In the genomic region with DNA sequence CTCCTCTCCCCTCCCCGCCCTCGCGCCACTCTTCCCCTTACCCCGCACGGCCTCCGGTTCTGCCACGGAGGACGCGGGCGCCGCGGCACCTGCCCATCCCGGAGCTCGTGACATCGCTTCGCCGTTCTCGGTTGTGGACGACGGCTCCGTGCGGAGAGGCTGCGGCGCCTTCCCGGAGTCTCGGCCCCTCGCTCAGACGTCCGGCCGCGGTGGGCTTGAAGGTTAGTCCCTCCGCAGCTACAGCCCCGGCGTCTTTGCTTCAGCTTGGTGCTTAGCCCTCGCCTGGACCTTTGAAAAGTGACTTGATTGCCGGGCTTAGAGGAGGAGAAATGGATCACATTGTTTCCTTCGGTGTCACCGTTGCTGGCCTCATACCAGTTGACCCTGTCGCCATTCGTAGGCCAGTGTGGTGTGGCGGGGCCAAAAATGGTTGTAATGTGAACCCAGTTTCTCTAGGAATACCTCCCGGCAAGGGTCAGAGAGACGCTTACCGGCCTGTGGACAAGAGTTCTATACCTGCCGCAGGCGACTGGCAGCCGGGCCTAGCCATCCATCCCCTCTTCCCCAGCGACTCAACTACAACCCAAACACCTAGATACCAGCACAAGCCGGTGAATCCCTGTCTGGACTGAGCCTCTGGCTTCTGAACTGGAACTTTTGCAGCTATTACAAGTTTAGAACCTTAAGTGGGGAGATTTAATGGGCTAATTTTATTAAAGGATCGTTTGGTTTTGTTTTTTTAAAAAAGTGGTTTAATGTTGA, we compare ENCODE assay signal across 7 mouse cellular contexts. TPM values are rescaled to one million over a fixed set of nuclear protein-coding genes. Genes with fewer than 3 reads are reported as not detected.
A peak's percentile ranks its signal among the peaks of the same experiment; 100 is the strongest.
DNase-seq lines count a peak whose midpoint lies in the region; ATAC-seq and TF ChIP-seq lines count a peak whose summit lies in the region.

No protein-coding gene starts in this region.

- H3K36me3 ChIP-seq in forebrain, embryonic 16.5 days (ENCODE audit: control insufficient read depth, insufficient read depth) = peaks cover 23% of the 10 kb centered on the region
- H3K36me3 ChIP-seq in intestine, postnatal 0 days (ENCODE audit: control insufficient read depth, insufficient read depth) = peaks cover 38% of the 10 kb centered on the region
- H3K36me3 ChIP-seq in megakaryocyte, embryonic 14.5 days (replicated peaks; ENCODE audit: low read length) = peaks cover 70% of the 10 kb centered on the region

- peak; percentile 33 for DNase-seq in right cerebral cortex, postnatal 25 days
- DNase-seq in right cerebral cortex, postnatal 4 days = no peak
- peak; percentile 43 for DNase-seq in brain, embryonic 14.5 days (ENCODE audit: low read depth)
- peak; percentile 74 for DNase-seq in testis, postnatal 10 days (ENCODE audit: low spot score)

- H3K27me3 ChIP-seq in forebrain, embryonic 16.5 days (replicated peaks; ENCODE audit: control insufficient read depth, insufficient read depth, low read length) = no peaks in the 10 kb centered on the region
- H3K27me3 ChIP-seq in intestine, postnatal 0 days (replicated peaks; ENCODE audit: control insufficient read depth, insufficient read depth, low read length) = no peaks in the 10 kb centered on the region
- H3K27me3 ChIP-seq in megakaryocyte, embryonic 14.5 days (replicated peaks) = no peaks in the 10 kb centered on the region

- peak overlapping the region; percentile 96 for H3K9ac ChIP-seq in forebrain, embryonic 16.5 days (replicated peaks; ENCODE audit: low read depth, low read length)
- H3K9ac ChIP-seq in intestine, postnatal 0 days (ENCODE audit: low read depth, low read length) = peak overlapping the region; percentile 87

- no peak for ATAC-seq in forebrain, embryonic 16.5 days
- ATAC-seq in intestine, postnatal 0 days = peak; percentile 5

- no peak for TF ChIP-seq POLR2A in brain, embryonic 14.5 days (IDR thresholded peaks at IDR 0.05; ENCODE audit: borderline replicate concordance, extremely low read depth, insufficient read depth, insufficient read length, poor library complexity, severe bottlenecking)

- H3K27ac ChIP-seq in forebrain, embryonic 16.5 days (ENCODE audit: low read length) = peak overlapping the region; percentile 92
- peak overlapping the region; percentile 80 for H3K27ac ChIP-seq in intestine, postnatal 0 days (ENCODE audit: low read depth, low read length)

- H3K4me1 ChIP-seq in forebrain, embryonic 16.5 days (replicated peaks; ENCODE audit: control insufficient read depth, insufficient read depth, low read length) = peaks cover 22% of the 10 kb centered on the region
- H3K4me1 ChIP-seq in intestine, postnatal 0 days (replicated peaks; ENCODE audit: control insufficient read depth, insufficient read depth, low read length) = no peaks in the 10 kb centered on the region
- peaks cover 42% of the 10 kb centered on the region for H3K4me1 ChIP-seq in megakaryocyte, embryonic 14.5 days

- peak overlapping the region; percentile 93 for H3K4me2 ChIP-seq in forebrain, embryonic 16.5 days (ENCODE audit: low read length)
- H3K4me2 ChIP-seq in intestine, postnatal 0 days (replicated peaks; ENCODE audit: low read depth) = peak overlapping the region; percentile 93

- 0% methylated on average over 50 of the region's 50 CpGs for WGBS in forebrain, embryonic 16.5 days
- under 1% methylated on average over 50 of the region's 50 CpGs for WGBS in intestine, postnatal 0 days

- H3K9me3 ChIP-seq in forebrain, embryonic 16.5 days (ENCODE audit: control insufficient read depth, low read length) = no peaks in the 10 kb centered on the region
- H3K9me3 ChIP-seq in intestine, postnatal 0 days (ENCODE audit: control insufficient read depth) = no peaks in the 10 kb centered on the region
- H3K9me3 ChIP-seq in megakaryocyte, embryonic 14.5 days = no peaks in the 10 kb centered on the region

- peak overlapping the region; percentile 94 for H3K4me3 ChIP-seq in forebrain, embryonic 16.5 days (replicated peaks; ENCODE audit: low read length)
- H3K4me3 ChIP-seq in intestine, postnatal 0 days (ENCODE audit: low read depth, low read length) = peak overlapping the region; percentile 67
- peak overlapping the region; percentile 98 for H3K4me3 ChIP-seq in megakaryocyte, embryonic 14.5 days (replicated peaks)

- TF ChIP-seq CTCF in brain, embryonic 14.5 days (IDR thresholded peaks at IDR 0.05; ENCODE audit: borderline replicate concordance, extremely low read depth, insufficient read depth, insufficient read length) = no peak
- TF ChIP-seq CTCF in intestine, postnatal 0 days (IDR thresholded peaks at IDR 0.05; ENCODE audit: low read depth) = no peak

RNA-seq across cellular contexts. Expression of a gene that starts 1.0 kb away (rescaled TPM):
- polyA plus RNA-seq in brain, embryonic 14.5 days (2012; rRNA removed) = 223 and 342 TPM in 2 replicates
- 182 and 199 TPM in 2 replicates for polyA plus RNA-seq in forebrain, embryonic 16.5 days (2015; fragmentation: Nextera tagmentation; extraction: Ambion mirVana)
- 84.5 and 89.1 TPM in 2 replicates for polyA plus RNA-seq in intestine, postnatal 0 days (2015; fragmentation: Nextera tagmentation; extraction: Ambion mirVana)
- 416 and 1,650 TPM in 2 replicates for polyA plus RNA-seq in megakaryocyte, embryonic 14.5 days (2012; ENCODE audit: insufficient read depth, low replicate concordance)

RNA-seq across cellular contexts. Expression of a gene that starts 8.5 kb away (rescaled TPM):
- polyA plus RNA-seq in brain, embryonic 14.5 days (2012; rRNA removed) = 40.9 and 48.9 TPM in 2 replicates
- polyA plus RNA-seq in forebrain, embryonic 16.5 days (2015; fragmentation: Nextera tagmentation; extraction: Ambion mirVana) = 64.3 and 64.7 TPM in 2 replicates
- polyA plus RNA-seq in intestine, postnatal 0 days (2015; fragmentation: Nextera tagmentation; extraction: Ambion mirVana) = 60.1 and 60.7 TPM in 2 replicates
- 51.1 and 76.9 TPM in 2 replicates for polyA plus RNA-seq in megakaryocyte, embryonic 14.5 days (2012; ENCODE audit: insufficient read depth, low replicate concordance)

RNA-seq across cellular contexts. Expression of a gene that starts 9.7 kb away (rescaled TPM):
- 47.2 and 54.4 TPM in 2 replicates for polyA plus RNA-seq in brain, embryonic 14.5 days (2012; rRNA removed)
- polyA plus RNA-seq in forebrain, embryonic 16.5 days (2015; fragmentation: Nextera tagmentation; extraction: Ambion mirVana) = 35.2 and 35.7 TPM in 2 replicates
- polyA plus RNA-seq in intestine, postnatal 0 days (2015; fragmentation: Nextera tagmentation; extraction: Ambion mirVana) = 23.6 and 25.3 TPM in 2 replicates
- polyA plus RNA-seq in megakaryocyte, embryonic 14.5 days (2012; ENCODE audit: insufficient read depth, low replicate concordance) = 7.1 and 9.5 TPM in 2 replicates

RNA-seq across cellular contexts. Expression of a gene that starts 15.4 kb away (rescaled TPM):
- polyA plus RNA-seq in brain, embryonic 14.5 days (2012; rRNA removed) = 58.5 and 62.1 TPM in 2 replicates
- 29.0 and 31.4 TPM in 2 replicates for polyA plus RNA-seq in forebrain, embryonic 16.5 days (2015; fragmentation: Nextera tagmentation; extraction: Ambion mirVana)
- polyA plus RNA-seq in intestine, postnatal 0 days (2015; fragmentation: Nextera tagmentation; extraction: Ambion mirVana) = 42.4 TPM in 2 replicates
- polyA plus RNA-seq in megakaryocyte, embryonic 14.5 days (2012; ENCODE audit: insufficient read depth, low replicate concordance) = 44.6 and 94.5 TPM in 2 replicates

RNA-seq across cellular contexts. Expression of a gene that starts 26.0 kb away (rescaled TPM):
- 33.7 and 40.9 TPM in 2 replicates for polyA plus RNA-seq in brain, embryonic 14.5 days (2012; rRNA removed)
- 46.5 and 47.0 TPM in 2 replicates for polyA plus RNA-seq in forebrain, embryonic 16.5 days (2015; fragmentation: Nextera tagmentation; extraction: Ambion mirVana)
- polyA plus RNA-seq in intestine, postnatal 0 days (2015; fragmentation: Nextera tagmentation; extraction: Ambion mirVana) = 27.2 and 27.4 TPM in 2 replicates
- 5.8 and 8.3 TPM in 2 replicates for polyA plus RNA-seq in megakaryocyte, embryonic 14.5 days (2012; ENCODE audit: insufficient read depth, low replicate concordance)
